Mouse (Mus musculus) midbrain, embryonic 10.5 days (tissue): Measurements from ENCODE around the gene Mfap3l. TPM values are rescaled to one million over a fixed set of nuclear protein-coding genes. Genes with fewer than 3 reads are reported as not detected.

Experiments used
- DNase-seq: peaks from one replicate; pipeline ENCODE4 v3.0.0-alpha.2; 2017; ENCODE audit warnings: low spot score
- H3K27ac ChIP-seq: fragments of 300-500 bp; sonication (generic); replicated peaks from 2 replicates; pipeline ENCODE4 v1.5.1; 2016; ENCODE audit warnings: mild to moderate bottlenecking
- H3K27me3 ChIP-seq: fragments of 300-500 bp; sonication (generic); 2 replicates; pipeline ENCODE4 v1.6.1; 2016; ENCODE audit warnings: low read depth, mild to moderate bottlenecking; ENCODE audit not compliant: poor library complexity, severe bottlenecking
- H3K36me3 ChIP-seq: fragments of 300-500 bp; sonication (generic); 2 replicates; pipeline ENCODE4 v1.6.1; 2016; ENCODE audit warnings: mild to moderate bottlenecking, moderate library complexity
- H3K4me1 ChIP-seq: fragments of 300-500 bp; sonication (generic); 2 replicates; pipeline ENCODE4 v1.6.1; 2016
- H3K4me3 ChIP-seq: fragments of 300-500 bp; sonication (generic); 2 replicates; pipeline ENCODE4 v1.5.1; 2016; ENCODE audit warnings: mild to moderate bottlenecking, moderate library complexity
- H3K9me3 ChIP-seq: fragments of 300-500 bp; sonication (generic); replicated peaks from 2 replicates; pipeline ENCODE4 v1.6.1; 2016; ENCODE audit warnings: mild to moderate bottlenecking
- WGBS: fragments of 180-500 bp; shearing (Covaris S2); methylation state at CpG from one replicate; pipeline ENCODE4 v1.1.7; 2016; 5-methylcytosine and 5-hydroxymethylcytosine counted together
- polyA plus RNA-seq: library from polyadenylated mRNA; unstranded; fragments of >200 nt; fragmentation: Nextera tagmentation; extraction: Ambion mirVana; gene quantifications from 2 replicates; pipeline ENCODE4 v1.2.1, GENCODE M21; 2016

Mfap3l gene
- polyA plus RNA-seq, 1 experiment from 2014 or later, result 1.3 TPM

DNA sequence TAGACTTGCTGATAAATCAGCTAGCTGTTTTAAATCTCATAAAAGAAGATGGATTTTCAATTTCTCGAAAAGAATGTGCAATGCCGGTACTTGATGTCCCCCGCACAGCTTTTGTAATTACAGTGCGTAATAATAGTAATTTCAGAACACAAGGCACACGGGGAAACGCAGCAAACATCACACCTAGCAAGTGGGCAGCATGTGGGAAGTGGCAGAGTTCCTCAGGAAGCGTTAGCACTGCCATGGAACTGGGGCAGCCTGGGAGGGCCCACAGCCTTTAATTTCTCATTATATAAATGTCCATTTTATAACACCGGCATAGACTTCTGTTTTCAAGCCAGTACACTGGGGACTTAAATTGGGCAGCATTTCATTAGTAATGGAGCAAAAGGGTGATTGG is 27.1 kb downstream of the Mfap3l start:
- Histone ChIP-seq H3K4me3 (no peak overlapping the region), H3K36me3 (no peaks in the 10 kb centered on the region), H3K9me3 (no peaks in the 10 kb centered on the region), H3K4me1 (no peaks in the 10 kb centered on the region), H3K27me3 (no peaks in the 10 kb centered on the region), H3K27ac (no peak overlapping the region)
- DNase-seq, result no peak
- WGBS, result 94% methylated on average over 8 of the region's 8 CpGs

DNA sequence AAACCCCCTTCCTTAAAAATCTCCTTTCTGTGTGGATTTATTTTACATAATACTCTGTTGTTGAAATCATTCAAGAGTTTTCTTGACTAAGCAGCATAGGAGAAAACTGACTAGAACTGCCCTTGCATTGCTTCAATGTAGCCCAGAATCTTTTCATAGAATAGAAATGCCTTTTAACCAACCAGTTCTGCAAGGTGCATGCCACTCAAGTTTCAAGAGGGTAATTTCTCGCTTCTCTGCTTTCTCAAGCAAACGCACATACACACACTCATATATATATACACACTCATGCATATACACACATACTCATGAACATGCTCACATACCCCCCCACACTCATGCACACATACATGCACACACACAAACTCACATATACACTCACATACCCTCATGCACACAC is 28.6 kb downstream of the Mfap3l start:
- no peak for DNase-seq
- Histone ChIP-seq H3K27me3 (no peaks in the 10 kb centered on the region), H3K27ac (no peak overlapping the region), H3K4me1 (no peaks in the 10 kb centered on the region), H3K36me3 (no peaks in the 10 kb centered on the region), H3K9me3 (no peaks in the 10 kb centered on the region), H3K4me3 (no peak overlapping the region)
- 88% methylated on average over 2 of the region's 2 CpGs for WGBS

DNA sequence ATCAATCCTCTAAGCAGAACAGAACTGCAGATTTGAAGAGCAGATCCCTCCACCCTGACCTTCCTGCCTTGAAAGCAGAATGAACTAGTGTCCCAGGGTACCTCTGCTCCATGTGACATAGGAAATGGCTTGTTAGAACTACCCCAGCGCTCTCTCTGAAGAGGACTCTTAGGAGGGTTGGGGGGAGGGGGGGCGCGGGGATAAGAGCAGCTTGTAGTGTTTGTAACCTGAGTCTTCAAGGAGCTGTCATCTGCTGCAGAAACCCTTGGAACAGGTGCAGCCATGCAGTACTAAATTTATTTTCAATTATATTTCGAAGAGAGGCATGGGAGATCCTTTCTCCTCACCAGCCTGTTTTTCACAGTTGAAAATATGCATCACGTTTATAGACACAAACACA is 30.9 kb downstream of the Mfap3l start:
- WGBS, result 63% methylated on average over 5 of the region's 5 CpGs
- Histone ChIP-seq H3K36me3 (no peaks in the 10 kb centered on the region), H3K9me3 (no peaks in the 10 kb centered on the region), H3K4me1 (no peaks in the 10 kb centered on the region), H3K27me3 (no peaks in the 10 kb centered on the region), H3K4me3 (no peak overlapping the region), H3K27ac (no peak overlapping the region)
- no peak for DNase-seq

DNA sequence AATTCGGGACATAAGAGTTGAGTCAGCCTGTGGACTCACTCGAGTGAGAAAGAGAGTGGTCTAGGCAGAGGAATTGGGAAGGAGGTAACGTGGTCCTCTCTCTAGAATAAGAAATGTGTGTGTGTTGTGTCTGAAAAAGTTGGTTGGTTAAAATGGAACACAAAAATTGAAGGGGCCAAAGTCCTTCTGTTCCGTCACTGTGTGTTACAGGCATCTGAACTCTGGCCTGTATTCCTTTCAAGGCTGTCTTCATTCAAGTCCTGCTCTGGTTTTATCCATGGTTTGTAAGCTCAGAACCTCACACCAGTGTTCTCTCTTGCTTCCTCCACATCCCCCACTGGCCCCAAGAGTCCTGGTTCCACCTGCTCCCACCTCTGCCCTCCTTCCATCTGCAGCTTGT is 33.2 kb downstream of the Mfap3l start:
- WGBS, result 86% methylated on average over 4 of the region's 4 CpGs
- Histone ChIP-seq H3K4me1 (no peaks in the 10 kb centered on the region), H3K9me3 (no peaks in the 10 kb centered on the region), H3K27me3 (no peaks in the 10 kb centered on the region), H3K36me3 (no peaks in the 10 kb centered on the region), H3K27ac (no peak overlapping the region), H3K4me3 (no peak overlapping the region)
- no peak for DNase-seq

DNA sequence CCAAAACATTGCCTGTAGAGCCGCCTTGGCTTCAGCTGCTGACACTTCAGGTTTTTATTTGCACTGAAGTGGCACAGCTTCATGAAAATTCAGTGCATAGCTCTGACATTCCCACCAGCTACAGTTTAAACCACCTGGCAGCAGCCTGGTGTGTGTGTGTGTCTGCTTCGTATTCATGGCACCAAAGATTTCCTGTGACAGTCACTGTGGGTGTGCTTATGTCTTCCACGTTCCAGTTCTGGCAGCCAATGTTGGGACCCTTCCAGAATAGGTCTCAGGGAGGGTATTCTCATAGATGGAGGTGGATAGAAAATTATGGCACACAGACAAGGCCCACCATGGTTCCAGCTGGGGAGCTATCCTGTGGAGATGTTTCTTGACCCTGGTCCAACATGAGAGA is 34.2 kb downstream of the Mfap3l start:
- no peaks in the 10 kb centered on the region for H3K4me1 ChIP-seq
- no peaks in the 10 kb centered on the region for H3K27me3 ChIP-seq
- 0 out of 2 replicates have a peak, but pooled peaks cover 2% of the 10 kb centered on the region for H3K36me3 ChIP-seq
- no peak overlapping the region for H3K27ac ChIP-seq
- 90% methylated on average over 3 of the region's 3 CpGs for WGBS
- H3K4me3 ChIP-seq, result no peak overlapping the region
- no peaks in the 10 kb centered on the region for H3K9me3 ChIP-seq
- no peak for DNase-seq

DNA sequence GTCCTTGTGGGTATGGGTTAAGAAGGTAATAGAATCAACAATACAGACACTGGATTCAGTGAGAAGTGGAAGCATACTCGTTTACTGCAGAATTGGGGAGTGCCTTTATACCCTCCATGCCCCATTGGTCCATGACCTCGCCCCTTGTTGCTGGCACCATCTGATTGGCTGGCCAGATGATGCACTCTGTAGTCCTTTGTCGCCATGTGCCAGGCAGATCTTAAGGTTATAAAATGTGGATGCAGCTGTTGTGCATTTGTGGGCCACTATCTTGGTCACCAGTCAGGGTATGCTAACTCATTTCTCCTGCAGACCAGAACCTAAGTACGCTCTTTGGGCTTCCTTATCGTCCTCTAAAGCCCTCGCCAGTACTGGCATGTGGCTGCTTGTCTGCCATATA is 46.0 kb downstream of the Mfap3l start:
- H3K4me3 ChIP-seq, result no peak overlapping the region

DNA sequence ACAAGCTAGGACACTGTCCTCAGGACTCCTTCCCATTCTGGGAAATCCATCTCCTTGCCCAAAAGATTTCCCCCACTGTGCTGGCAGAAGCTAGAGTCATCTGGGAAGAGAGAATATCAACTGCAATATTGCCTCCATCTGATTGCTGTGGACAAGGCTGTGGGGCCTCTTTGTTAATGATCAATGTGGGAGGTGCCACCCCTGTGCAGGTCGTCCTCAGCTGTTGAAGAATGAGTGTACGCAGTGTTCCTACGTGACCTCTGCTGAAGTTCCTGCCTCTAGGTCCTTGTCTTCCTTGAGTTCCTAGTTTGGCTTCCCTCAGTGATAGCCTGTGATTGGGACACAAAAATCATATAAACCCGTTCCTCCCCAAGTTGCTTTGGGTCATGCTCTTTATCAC is 49.2 kb downstream of the Mfap3l start:
- H3K4me3 ChIP-seq, result no peak overlapping the region
- H3K9me3 ChIP-seq, result no peaks in the 10 kb centered on the region
- no peak for DNase-seq
- no peaks in the 10 kb centered on the region for H3K4me1 ChIP-seq
- H3K27ac ChIP-seq, result no peak overlapping the region
- H3K36me3 ChIP-seq, result no peaks in the 10 kb centered on the region
- H3K27me3 ChIP-seq, result no peaks in the 10 kb centered on the region
- WGBS, result 89% methylated on average over 4 of the region's 4 CpGs

More for the DNA sequence above, 46.0 kb downstream of the Mfap3l start:
- WGBS, result 91% methylated on average over 6 of the region's 6 CpGs
- Histone ChIP-seq H3K9me3 (no peaks in the 10 kb centered on the region), H3K4me1 (no peaks in the 10 kb centered on the region), H3K36me3 (no peaks in the 10 kb centered on the region), H3K27me3 (no peaks in the 10 kb centered on the region), H3K27ac (no peak overlapping the region)
- DNase-seq, result no peak

DNA sequence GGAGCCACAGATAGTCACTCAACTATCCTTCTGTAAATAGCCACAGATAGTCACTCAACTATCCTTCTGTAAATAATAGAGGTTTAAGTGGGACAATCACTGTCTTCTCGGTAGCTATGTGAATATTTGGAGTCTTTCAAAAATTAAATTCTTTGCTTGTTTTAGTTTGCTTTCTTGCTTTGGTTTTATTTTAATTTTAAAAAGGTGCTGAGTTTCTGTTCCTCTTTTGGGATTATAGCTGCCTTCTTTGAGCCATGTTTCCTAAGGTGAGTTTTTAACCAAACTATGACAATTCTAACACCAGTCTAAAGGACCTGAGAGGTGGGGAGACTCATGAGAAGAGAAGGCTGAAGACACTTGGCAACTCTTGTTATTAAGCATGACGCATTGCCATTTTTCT is 49.7 kb downstream of the Mfap3l start:
- no peak overlapping the region for H3K4me3 ChIP-seq
- H3K27ac ChIP-seq, result no peak overlapping the region
- H3K27me3 ChIP-seq, result no peaks in the 10 kb centered on the region
- H3K4me1 ChIP-seq, result no peaks in the 10 kb centered on the region
- H3K9me3 ChIP-seq, result no peaks in the 10 kb centered on the region
- no peaks in the 10 kb centered on the region for H3K36me3 ChIP-seq
- WGBS, result 94% methylated on average over 2 of the region's 2 CpGs
- no peak for DNase-seq

DNA sequence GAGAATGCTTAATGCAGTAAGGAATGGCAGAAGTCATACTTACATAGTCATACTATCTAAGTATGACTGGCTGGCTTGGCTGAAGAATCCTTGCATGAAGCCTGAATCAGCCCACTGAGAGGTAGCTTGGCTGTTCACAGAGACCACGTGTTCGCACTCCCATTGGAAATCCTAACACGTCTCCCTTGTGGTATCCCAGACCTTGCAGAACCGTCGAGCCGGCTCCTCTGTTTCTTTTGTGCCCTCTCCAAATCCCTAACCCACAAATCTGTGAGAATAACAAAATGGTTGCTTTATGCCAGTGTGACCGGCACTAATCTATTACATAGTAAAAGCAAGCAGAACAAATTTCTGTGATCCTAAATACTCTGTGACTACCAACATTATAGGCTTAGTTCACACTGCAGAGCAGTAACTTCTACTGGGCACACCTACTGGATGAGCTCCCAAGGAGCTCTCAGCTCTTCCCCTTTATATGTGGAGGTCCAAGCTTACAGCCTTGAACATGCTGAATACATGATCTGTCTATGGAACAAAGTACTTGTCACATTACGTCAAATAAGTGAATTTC is 79.0 kb downstream of the Mfap3l start:
- WGBS, result 89% methylated on average over 8 of the region's 8 CpGs
- Histone ChIP-seq H3K36me3 (no peaks in the 10 kb centered on the region), H3K9me3 (no peaks in the 10 kb centered on the region), H3K27me3 (no peaks in the 10 kb centered on the region; the same call in 1 of the 2 replicates), H3K4me3 (no peak overlapping the region), H3K4me1 (no peaks in the 10 kb centered on the region), H3K27ac (no peak overlapping the region)
- no peak for DNase-seq

DNA sequence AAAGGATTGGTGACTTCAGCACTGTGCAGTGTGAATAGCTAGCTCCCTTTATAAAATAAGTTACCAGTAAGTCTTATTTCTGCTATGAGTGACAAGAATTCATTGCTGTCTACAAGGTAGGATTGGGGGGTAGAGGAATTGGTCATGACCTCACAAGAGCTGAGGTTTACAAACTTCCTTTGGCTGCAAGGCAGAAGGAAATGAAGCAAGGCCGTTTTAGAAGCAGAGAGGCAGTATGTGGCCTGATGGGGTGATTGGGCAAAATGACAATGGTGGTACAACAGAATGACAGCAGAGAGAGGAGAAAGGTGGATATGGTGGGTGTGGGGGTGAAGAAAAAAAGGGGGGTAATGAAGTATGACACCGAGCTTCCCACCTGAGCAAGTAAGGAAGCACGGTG is 82.1 kb downstream of the Mfap3l start:
- no peak for DNase-seq
- no peaks in the 10 kb centered on the region; the same call in 1 of the 2 replicates for H3K27me3 ChIP-seq
- H3K9me3 ChIP-seq, result no peaks in the 10 kb centered on the region
- peaks cover 22% of the 10 kb centered on the region for H3K4me1 ChIP-seq
- no peaks in the 10 kb centered on the region for H3K36me3 ChIP-seq
- 83% methylated on average over 1 of the region's 3 CpGs for WGBS
- H3K27ac ChIP-seq, result no peak overlapping the region
- no peak overlapping the region for H3K4me3 ChIP-seq

DNA sequence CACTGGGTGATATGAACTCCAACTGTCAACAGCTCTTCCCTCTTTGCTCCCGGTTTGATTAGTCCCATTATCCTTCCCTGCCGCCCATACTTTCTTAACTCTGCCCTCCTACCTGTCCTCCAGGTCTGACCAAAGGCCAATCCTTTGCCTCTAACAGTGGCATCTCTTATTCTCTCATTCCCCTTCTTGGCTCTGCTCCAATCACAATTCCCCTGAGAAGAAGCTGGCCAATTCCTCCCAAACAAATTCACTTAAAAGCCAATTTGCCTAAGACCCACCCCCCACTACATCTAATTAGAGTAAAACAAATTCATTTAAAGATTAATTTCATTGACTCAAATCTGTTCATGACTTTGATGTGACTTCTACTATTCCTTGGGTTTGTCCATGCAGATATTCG is 86.1 kb downstream of the Mfap3l start:
- DNase-seq, result no peak
- Histone ChIP-seq H3K4me1 (peaks cover 22% of the 10 kb centered on the region), H3K9me3 (no peaks in the 10 kb centered on the region), H3K4me3 (no peak overlapping the region), H3K36me3 (no peaks in the 10 kb centered on the region), H3K27ac (no peak overlapping the region), H3K27me3 (no peaks in the 10 kb centered on the region; the same call in 1 of the 2 replicates)
- WGBS, result 81% methylated on average over 3 of the region's 3 CpGs
